Mouse (Mus musculus): ENCODE measurements at regions not wholly inside any gene's neighbourhood (a gene's known extent, or its start where the extent isn't known, plus 50 kb on each side); places are given as distances from the start of the nearest gene placed in this dataset.

DNA sequence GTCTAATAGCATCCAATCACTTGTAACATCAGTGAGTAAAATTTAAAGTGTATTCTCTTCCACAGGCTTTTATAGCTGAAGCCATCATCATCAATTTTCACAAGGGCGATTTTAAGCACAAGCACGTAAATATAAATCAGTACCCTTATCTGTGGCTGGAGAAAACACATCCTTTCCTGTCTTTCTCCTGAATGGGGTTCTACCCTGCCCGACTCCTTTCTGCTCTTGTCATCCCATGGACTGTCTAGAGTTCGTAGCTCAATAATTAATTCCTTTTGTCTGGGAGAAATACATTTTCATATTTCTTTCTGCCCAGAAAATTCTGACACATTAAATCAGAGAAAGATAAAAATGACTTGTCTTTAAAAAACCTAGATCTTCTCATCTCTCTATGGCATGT is 482.7 kb upstream of the Gpc5 start:
- TF ChIP-seq CTCF (IDR thresholded peaks at IDR 0.05; ENCODE audit: low read depth, low read length) (no peak), EP300 (IDR thresholded peaks at IDR 0.05; ENCODE audit: insufficient read depth, low read depth, low read length) (no peak), POLR2A (IDR thresholded peaks at IDR 0.05; ENCODE audit: insufficient read depth, low read length) (no peak)
